Mouse (Mus musculus) cerebellum, adult 2 months (tissue): ENCODE measurements at regions not wholly inside any gene's neighbourhood (a gene's known extent, or its start where the extent isn't known, plus 50 kb on each side); places are given as distances from the start of the nearest gene placed in this dataset.

Source experiments
- CTCF ChIP-seq: fragments of 200-500 bp; IDR thresholded peaks from 2 replicates; pipeline ENCODE4 v1.5.1; 2011; ENCODE audit warnings: low read depth, mild to moderate bottlenecking, control low read depth, low read length, moderate library complexity, borderline replicate concordance; ENCODE audit not compliant: insufficient read depth
- POLR2A ChIP-seq: fragments of 200-500 bp; IDR thresholded peaks from 2 replicates; pipeline ENCODE4 v1.6.1; 2011; ENCODE audit warnings: low read length, control low read depth, borderline replicate concordance; ENCODE audit not compliant: insufficient read depth

DNA sequence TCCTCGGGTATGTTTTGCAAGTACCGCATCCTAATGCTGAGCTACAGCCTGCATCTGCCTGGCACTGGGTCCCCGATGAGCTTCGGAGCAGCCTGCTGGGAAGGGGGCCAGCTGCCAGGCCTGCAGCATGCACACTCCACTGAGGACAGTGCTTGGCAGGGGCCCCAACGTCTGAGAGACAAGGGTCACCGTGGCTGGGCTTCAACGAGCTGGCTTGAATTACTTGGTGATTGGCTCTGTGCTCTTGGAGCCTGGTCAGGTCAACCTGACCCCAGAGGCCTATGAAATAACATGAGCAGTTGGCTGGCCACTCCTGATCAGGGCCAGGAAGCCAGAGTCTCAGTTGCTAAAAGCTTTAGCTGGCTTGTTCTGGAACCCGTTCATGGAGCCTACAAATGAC, 227.5 kb downstream of the Rybp start:
- no peak for TF ChIP-seq CTCF
- no peak for TF ChIP-seq POLR2A
